Mouse (Mus musculus) liver, embryonic 14.5 days (tissue): ENCODE measurements around the gene Kctd2. TPM values are rescaled to one million over a fixed set of nuclear protein-coding genes. Genes with fewer than 3 reads are reported as not detected.

Experiments
- ATAC-seq: fragments of 200-750 bp; cut with Nextera tagmentation; 2 replicates; pipeline ENCODE4 v1.8.0; 2017; ENCODE audit warnings: moderate number of reproducible peaks, mild to moderate bottlenecking, moderate library complexity; ENCODE audit not compliant: insufficient read depth
- DNase-seq, 3 experiments: peaks; one replicate each; pipeline ENCODE4 v3.0.0-alpha.2; 2012 to 2013; ENCODE audit warnings: low read depth in 3 of 3, low spot score in 3 of 3
- H3K27ac ChIP-seq: fragments of 300-500 bp; sonication (generic); 2 replicates; pipeline ENCODE4 v1.5.1; 2014; ENCODE audit warnings: moderate library complexity, mild to moderate bottlenecking, control low read depth, inconsistent platforms
- H3K27me3 ChIP-seq: fragments of 300-500 bp; sonication (generic); 2 replicates; pipeline ENCODE4 v1.6.1; 2014; ENCODE audit warnings: mild to moderate bottlenecking, low read length, moderate library complexity; ENCODE audit not compliant: control insufficient read depth, insufficient read depth
- H3K36me3 ChIP-seq: fragments of 300-500 bp; sonication (generic); replicated peaks from 2 replicates; pipeline ENCODE4 v1.6.1; 2014; ENCODE audit warnings: low read depth; ENCODE audit not compliant: control insufficient read depth, insufficient read depth
- H3K4me1 ChIP-seq, 2 experiments: fragments of 200-500 bp in 1 of 2; fragments of 300-500 bp in 1 of 2; sonication (generic) in 1 of 2; replicated peaks; 2 replicates each; pipeline ENCODE4 v1.6.1; 2012 to 2014; ENCODE audit warnings: antibody characterized with exemption in 1 of 2, inconsistent platforms in 1 of 2, low read length in 1 of 2; ENCODE audit not compliant: control insufficient read depth in 2 of 2, insufficient read depth in 2 of 2
- H3K4me2 ChIP-seq: fragments of 300-500 bp; sonication (generic); 2 replicates; pipeline ENCODE4 v1.6.1; 2014; ENCODE audit warnings: low read depth, mild to moderate bottlenecking, control low read depth, moderate library complexity
- H3K4me3 ChIP-seq, 2 experiments: fragments of 200-500 bp in 1 of 2; fragments of 300-500 bp in 1 of 2; sonication (generic) in 1 of 2; 2 replicates each; pipeline ENCODE4 v1.5.1; 2012 to 2014; ENCODE audit warnings: low read depth in 2 of 2, low read length in 2 of 2, mild to moderate bottlenecking in 2 of 2, control low read depth in 1 of 2, inconsistent platforms in 1 of 2, moderate library complexity in 1 of 2; ENCODE audit not compliant: insufficient read depth in 1 of 2
- H3K9ac ChIP-seq: fragments of 300-500 bp; sonication (generic); replicated peaks from 2 replicates; pipeline ENCODE4 v1.6.1; 2014; ENCODE audit warnings: mild to moderate bottlenecking, control low read depth, moderate library complexity
- H3K9me3 ChIP-seq: fragments of 300-500 bp; sonication (generic); 2 replicates; pipeline ENCODE4 v1.6.1; 2016; ENCODE audit warnings: low read length, mixed read lengths; ENCODE audit not compliant: control insufficient read depth
- CTCF ChIP-seq: IDR thresholded peaks from 2 replicates; pipeline ENCODE4 v1.5.1; 2016; ENCODE audit warnings: antibody characterized with exemption, low read depth, control low read depth
- EP300 ChIP-seq: IDR thresholded peaks from 2 replicates; pipeline ENCODE4 v1.6.1; 2016; ENCODE audit warnings: antibody characterized with exemption, low read depth
- WGBS: fragments of 180-500 bp; shearing (Covaris S2); extraction: QIAGEN DNeasy Blood & Tissue Kit; methylation state at CpG from one replicate; pipeline ENCODE4 v1.1.7; 2014; ENCODE audit not compliant: insufficient replicate concordance; 5-methylcytosine and 5-hydroxymethylcytosine counted together
- polyA plus RNA-seq, 2 experiments: library from polyadenylated mRNA; depleted of rRNA in 1 of 2; stranded (reverse) in 1 of 2; unstranded in 1 of 2; fragments of >200 nt; fragmentation: Nextera tagmentation in 1 of 2; extraction: Ambion mirVana in 1 of 2; gene quantifications; 2 replicates each; pipeline versions ENCODE4 v1.2.1 to v1.2.3; 2012 to 2014

The Kctd2 gene
- polyA plus RNA-seq (2012; rRNA removed), result 5.3 and 5.8 TPM in 2 replicates
- 5.2 and 5.6 TPM in 2 replicates for polyA plus RNA-seq (2014; fragmentation: Nextera tagmentation; extraction: Ambion mirVana)

DNA sequence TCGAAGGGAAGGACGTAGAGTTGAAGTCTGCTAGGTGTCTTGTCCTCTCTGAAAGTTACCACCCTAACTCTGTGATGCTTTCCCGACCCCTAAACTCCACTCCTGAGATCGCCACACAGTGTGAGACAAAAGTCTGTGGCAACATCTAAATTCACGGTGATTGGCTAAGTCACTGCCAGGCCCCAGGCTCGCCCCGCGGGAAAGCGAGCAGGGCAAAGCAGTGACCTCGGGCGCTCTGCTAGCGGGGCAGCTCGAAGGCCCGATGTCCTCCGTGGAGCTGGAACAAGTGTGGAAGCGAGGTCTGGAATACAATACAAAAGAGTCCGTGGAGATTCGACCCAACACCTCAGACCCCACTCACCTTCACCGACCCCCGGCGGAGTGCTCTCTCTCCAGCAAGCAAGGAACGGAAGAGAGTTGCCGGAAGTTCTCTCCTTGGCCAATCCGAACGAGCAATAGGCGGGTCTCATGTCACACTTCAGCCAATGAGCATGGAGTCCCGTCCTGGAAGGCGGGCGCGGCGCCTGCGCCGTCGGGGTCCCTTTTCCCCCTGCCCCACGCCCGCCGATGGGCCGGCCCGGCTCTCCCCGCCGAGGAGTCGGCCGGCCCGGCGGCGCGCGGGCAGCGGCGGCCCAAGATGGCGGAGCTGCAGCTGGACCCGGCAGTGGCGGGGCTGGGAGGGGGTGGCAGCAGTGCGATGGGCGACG is at the start of gene Kctd2, which contains the start of gene Atp5h:
Gene Kctd2, plus strand, starts transcription at position 598 of the 707 bp plus-strand sequence.
Gene Atp5h, minus strand, starts transcription at position 432 of the 707 bp plus-strand sequence.
- peak within 1 kb of the TSS; percentile 95 for H3K9ac ChIP-seq
- H3K27me3 ChIP-seq, result no peaks in the 10 kb centered on the region
- peak; percentile 98 for ATAC-seq
- H3K36me3 ChIP-seq, result peaks cover 26% of the 10 kb centered on the region
- peak; percentile 93 for DNase-seq
- H3K4me1 ChIP-seq, result peaks cover 13 to 17% of the 10 kb centered on the region in 2 experiments; a peak in 3 of 4 replicates
- H3K9me3 ChIP-seq, result no peaks in the 10 kb centered on the region
- peak within 1 kb of the TSS; percentile 93 for H3K4me2 ChIP-seq
- no peak for TF ChIP-seq CTCF
- no peak for TF ChIP-seq EP300
- WGBS, result under 1% methylated on average over 49 of the region's 56 CpGs
- peak within 1 kb of the TSS; percentile 68 for H3K27ac ChIP-seq
- peak within 1 kb of the TSS; percentile 84 to 90 for H3K4me3 ChIP-seq

DNA sequence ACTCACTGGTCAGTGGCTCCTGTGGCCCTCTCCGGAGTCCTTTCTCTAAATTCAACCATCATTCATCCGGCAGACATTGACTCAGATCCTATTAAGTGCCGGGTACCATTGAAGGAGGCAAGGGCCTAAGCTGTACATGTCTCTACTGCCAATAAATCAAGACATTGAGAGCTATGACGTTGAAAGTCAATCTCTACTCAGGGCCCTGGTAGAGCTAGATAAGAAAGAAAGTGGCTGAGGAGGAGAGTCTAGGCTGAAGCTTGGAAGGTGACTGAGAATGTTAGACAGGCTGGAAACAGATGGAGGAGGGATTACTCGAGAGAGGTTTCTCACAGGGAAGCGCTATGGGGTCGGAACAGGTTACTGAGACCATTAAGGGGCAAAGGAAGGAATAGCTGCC is 49.6 kb upstream of the Kctd2 start:
- Histone ChIP-seq H3K4me3 (no peak overlapping the region), H3K27ac (no peak overlapping the region), H3K36me3 (no peaks in the 10 kb centered on the region), H3K27me3 (peaks cover 49% of the 10 kb centered on the region), H3K4me1 (peaks cover 0 to 2% of the 10 kb centered on the region in 2 experiments; a peak in 1 of 4 replicates), H3K9ac (no peak overlapping the region), H3K9me3 (no peaks in the 10 kb centered on the region), H3K4me2 (no peak overlapping the region)
- ATAC-seq, result no peak
- 34% methylated on average over 7 of the region's 7 CpGs for WGBS
- no peak for DNase-seq
- no peak for TF ChIP-seq CTCF
- TF ChIP-seq EP300, result no peak

DNA sequence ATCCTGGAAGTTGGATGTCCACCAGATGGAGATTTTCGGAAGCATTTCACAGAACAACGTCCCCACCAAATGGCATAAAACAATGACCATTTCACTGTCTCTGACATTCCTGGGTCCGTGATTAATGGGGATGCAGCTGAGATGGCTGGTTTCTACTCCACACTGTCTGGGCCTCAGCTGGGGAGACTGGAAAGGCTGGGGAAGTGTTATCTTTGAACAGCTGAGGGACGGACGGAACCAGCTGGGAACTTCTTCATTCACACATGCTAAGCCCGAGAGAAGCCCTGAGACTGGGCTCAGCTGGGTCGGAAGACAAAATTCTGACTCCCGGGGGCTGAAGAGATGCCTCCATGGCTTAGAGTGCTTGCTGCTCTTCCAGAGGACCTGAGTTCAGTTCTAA is 48.6 kb upstream of the Kctd2 start:
- Histone ChIP-seq H3K9me3 (no peaks in the 10 kb centered on the region), H3K4me3 (no peak overlapping the region), H3K4me2 (no peak overlapping the region), H3K27me3 (peaks cover 44% of the 10 kb centered on the region), H3K27ac (no peak overlapping the region), H3K4me1 (peaks cover 0 to 2% of the 10 kb centered on the region in 2 experiments; a peak in 1 of 4 replicates), H3K36me3 (no peaks in the 10 kb centered on the region), H3K9ac (no peak overlapping the region)
- TF ChIP-seq CTCF (no peak), EP300 (no peak)
- ATAC-seq (no peak), DNase-seq (no peak)
- WGBS, result 57% methylated on average over 8 of the region's 8 CpGs

DNA sequence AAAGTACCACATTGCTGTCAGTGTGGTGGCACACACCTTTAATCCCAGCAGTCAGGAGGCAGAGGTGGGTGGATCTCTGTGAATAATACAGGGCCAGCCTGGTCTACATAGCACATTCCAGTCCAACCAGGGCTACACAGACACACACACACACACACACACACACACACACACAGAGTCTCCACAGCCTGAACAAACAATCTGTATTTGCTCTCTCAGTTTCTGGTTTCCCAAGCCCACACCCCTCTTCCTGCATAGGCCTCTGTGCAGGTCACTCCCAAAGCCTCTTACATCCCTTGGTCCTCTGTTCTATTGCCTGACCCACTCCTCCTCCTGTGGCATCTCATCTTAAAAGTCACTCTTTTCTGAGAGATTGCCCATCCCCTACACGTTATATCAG is 47.9 kb upstream of the Kctd2 start:
- Histone ChIP-seq H3K9me3 (no peaks in the 10 kb centered on the region), H3K4me1 (peaks cover 0 to 2% of the 10 kb centered on the region in 2 experiments; a peak in 1 of 4 replicates), H3K36me3 (no peaks in the 10 kb centered on the region), H3K9ac (no peak overlapping the region), H3K4me2 (no peak overlapping the region), H3K27me3 (peaks cover 37% of the 10 kb centered on the region), H3K4me3 (no peak overlapping the region), H3K27ac (no peak overlapping the region)
- WGBS, result 33% methylated on average over 1 of the region's 1 CpGs
- ATAC-seq, result no peak
- DNase-seq, result no peak
- TF ChIP-seq CTCF (no peak), EP300 (no peak)

DNA sequence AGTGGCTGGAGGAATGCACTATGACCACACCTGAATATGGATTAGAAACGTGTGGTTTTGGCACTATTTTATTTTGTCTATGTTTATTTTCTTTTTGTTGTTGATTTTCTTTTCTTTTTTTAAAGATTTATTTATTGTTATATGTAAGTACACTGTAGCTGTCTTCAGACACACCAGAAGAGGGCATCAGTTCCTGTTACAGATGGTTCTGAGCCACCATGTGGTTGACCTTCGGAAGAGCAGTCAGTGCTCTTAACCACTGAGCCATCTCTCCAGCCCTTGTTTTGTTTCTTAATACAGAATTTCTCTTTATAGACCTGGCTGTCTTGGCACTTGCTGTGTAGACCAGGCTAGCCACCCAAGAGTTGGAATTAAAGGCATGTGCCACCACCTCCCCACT is 47.2 kb upstream of the Kctd2 start:
- Histone ChIP-seq H3K27me3 (peaks cover 32% of the 10 kb centered on the region), H3K4me2 (no peak overlapping the region), H3K4me1 (peaks cover 0 to under 1% of the 10 kb centered on the region in 2 experiments; a peak in 1 of 4 replicates), H3K36me3 (no peaks in the 10 kb centered on the region), H3K9ac (no peak overlapping the region), H3K9me3 (no peaks in the 10 kb centered on the region), H3K27ac (no peak overlapping the region), H3K4me3 (no peak overlapping the region)
- WGBS, result 29% methylated on average over 2 of the region's 2 CpGs
- ATAC-seq (no peak), DNase-seq (no peak)
- TF ChIP-seq CTCF (no peak), EP300 (no peak)
